Mouse (Mus musculus) erythroblast, embryonic 14.5 days (primary cell): ENCODE data around the gene Fry.

Experiments
- GATA1 ChIP-seq: IDR thresholded peaks from 2 replicates; pipeline ENCODE4 v1.6.1; 2012; ENCODE audit warnings: low read length, inconsistent platforms, mixed read lengths
- TAL1 ChIP-seq: IDR thresholded peaks from 3 replicates; pipeline ENCODE4 v1.6.1; 2012; ENCODE audit warnings: low read length, inconsistent platforms, mixed read lengths

GRCm38 (mm10) chr5:150265005-150265404, 146.6 kb downstream of the Fry start:
- TF ChIP-seq TAL1 (no peak), GATA1 (no peak)
